Comparison of ENCODE assay signal across 9 mouse cellular contexts in the genomic region with DNA sequence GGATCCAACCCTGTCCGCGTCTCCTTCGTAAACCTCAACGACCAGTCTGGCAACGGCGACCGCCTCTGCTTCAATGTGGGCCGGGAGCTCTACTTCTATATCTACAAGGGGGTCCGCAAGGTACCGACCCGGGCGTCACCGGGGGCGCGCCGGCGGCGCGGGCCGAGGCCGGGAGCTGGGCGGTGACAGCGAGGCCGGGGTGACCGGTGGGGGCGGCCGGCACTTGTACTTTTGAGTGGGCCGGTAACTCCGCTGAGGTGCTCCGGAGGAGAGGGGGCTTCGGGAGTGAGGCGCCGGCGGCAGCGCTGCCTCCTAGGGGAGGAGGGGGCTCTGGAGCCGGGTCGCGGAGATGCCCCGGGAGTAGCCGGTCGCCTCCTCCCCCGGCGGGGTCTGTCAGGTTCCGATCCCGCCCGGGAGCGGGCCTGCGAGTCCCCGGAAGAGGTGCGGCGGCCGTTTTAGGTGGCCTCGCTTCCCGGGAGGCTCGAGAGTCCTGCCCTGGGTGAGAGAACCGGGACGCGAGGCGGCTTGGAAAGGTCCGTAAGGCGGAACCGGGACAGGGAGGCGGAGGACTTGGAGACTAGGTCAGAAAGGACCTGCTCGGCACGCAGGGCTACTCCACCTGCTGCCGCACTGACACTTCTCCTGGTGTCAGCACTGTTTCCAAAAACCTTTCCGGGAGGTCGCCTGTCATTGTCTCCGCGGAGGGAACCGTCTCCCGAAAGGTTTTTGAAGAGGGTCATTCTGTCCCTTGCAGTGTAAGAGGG. TPM values are rescaled to one million over a fixed set of nuclear protein-coding genes. Genes with fewer than 3 reads are reported as not detected.
DNase-seq lines count a peak whose midpoint lies in the region; ATAC-seq and TF ChIP-seq lines count a peak whose summit lies in the region.
"Had no signal": no experiment of that assay in that cellular context is flagged by ENCODE, and none has a peak within 500 bp of the region (broad histone marks: within the 10 kb centered on the region; RNA-seq: fewer than 3 reads in every experiment).

No protein-coding gene starts in this region.

- no peak for ATAC-seq in G1E (ENCODE audit: extremely low read depth, insufficient number of reproducible peaks, low FRiP score, poor library complexity, severe bottlenecking)
- ATAC-seq in hindbrain, embryonic 12.5 days (ENCODE audit: low FRiP score) = peak; percentile 77
- ATAC-seq in limb, embryonic 14.5 days (ENCODE audit: low FRiP score, low read depth) = peak; percentile 64
- ATAC-seq in midbrain, embryonic 14.5 days (ENCODE audit: low FRiP score, low TSS enrichment) = peak; percentile 83

- TF ChIP-seq POLR2A in embryonic fibroblast, embryonic 13.5 days (IDR thresholded peaks at IDR 0.05; ENCODE audit: low read depth, low read length) = no peak
- TF ChIP-seq POLR2A in limb, embryonic 14.5 days (IDR thresholded peaks at IDR 0.05; ENCODE audit: borderline replicate concordance, extremely low read depth, insufficient read depth, insufficient read length) = no peak

- H3K4me2 ChIP-seq in hindbrain, embryonic 12.5 days (replicated peaks) = peak overlapping the region; percentile 86
- H3K4me2 ChIP-seq in limb, embryonic 14.5 days (replicated peaks; ENCODE audit: low read depth, low read length, severe bottlenecking) = peak overlapping the region; percentile 79
- H3K4me2 ChIP-seq in midbrain, embryonic 14.5 days (ENCODE audit: low read length) = peak overlapping the region; percentile 87

- no peaks in the 10 kb centered on the region for H3K9me3 ChIP-seq in G1E (replicated peaks)
- H3K9me3 ChIP-seq in hindbrain, embryonic 12.5 days (replicated peaks) = no peaks in the 10 kb centered on the region
- H3K9me3 ChIP-seq in limb, embryonic 14.5 days (ENCODE audit: control insufficient read depth, low read length) = no peaks in the 10 kb centered on the region
- no peaks in the 10 kb centered on the region for H3K9me3 ChIP-seq in midbrain, embryonic 14.5 days (ENCODE audit: control insufficient read depth, low read length)

- H3K9ac ChIP-seq in hindbrain, embryonic 12.5 days = peak overlapping the region; percentile 96
- peak overlapping the region; percentile 92 for H3K9ac ChIP-seq in limb, embryonic 14.5 days (ENCODE audit: low read depth, low read length, severe bottlenecking)
- peak overlapping the region; percentile 91 for H3K9ac ChIP-seq in midbrain, embryonic 14.5 days (replicated peaks; ENCODE audit: low read length)

- peak overlapping the region; percentile 47; the same call in 1 of the 2 replicates for H3K27ac ChIP-seq in embryonic fibroblast, embryonic 13.5 days (ENCODE audit: insufficient read depth, low read length)
- peak overlapping the region; percentile 86 for H3K27ac ChIP-seq in hindbrain, embryonic 12.5 days
- H3K27ac ChIP-seq in limb, embryonic 14.5 days (replicated peaks; ENCODE audit: low read depth, low read length) = peak overlapping the region; percentile 89
- H3K27ac ChIP-seq in midbrain, embryonic 14.5 days (replicated peaks; ENCODE audit: low read depth, low read length) = peak overlapping the region; percentile 89

- peaks cover 25% of the 10 kb centered on the region for H3K4me1 ChIP-seq in G1E (ENCODE audit: insufficient read depth, low read depth, low read length)
- H3K4me1 ChIP-seq in embryonic fibroblast, embryonic 13.5 days (ENCODE audit: control insufficient read depth, insufficient read depth, low read length) = peaks cover 5% of the 10 kb centered on the region
- H3K4me1 ChIP-seq in hindbrain, embryonic 12.5 days = peaks cover 14% of the 10 kb centered on the region
- peaks cover 9% of the 10 kb centered on the region for H3K4me1 ChIP-seq in limb, embryonic 14.5 days (ENCODE audit: control insufficient read depth, insufficient read depth, low read length)
- peaks cover 20% of the 10 kb centered on the region for H3K4me1 ChIP-seq in midbrain, embryonic 14.5 days (ENCODE audit: control insufficient read depth, insufficient read depth, low read length)

- DNase-seq in kidney, adult 11 months = peak; percentile 29
- DNase-seq in kidney, postnatal 4 days = no peak
- peak; percentile 64 for DNase-seq in G1E (ENCODE audit: low spot score)
- DNase-seq in limb, embryonic 14.5 days (ENCODE audit: low spot score) = no peak
- peak; percentile 42 for DNase-seq in midbrain, embryonic 14.5 days
- no peak for DNase-seq in natural killer cell, adult 2 months (ENCODE audit: low spot score in 2 of 2)

- H3K36me3 ChIP-seq in G1E (replicated peaks) = peaks cover 24% of the 10 kb centered on the region
- H3K36me3 ChIP-seq in hindbrain, embryonic 12.5 days = no peaks in the 10 kb centered on the region
- H3K36me3 ChIP-seq in limb, embryonic 14.5 days (ENCODE audit: control insufficient read depth, insufficient read depth, low read length) = peaks cover 5% of the 10 kb centered on the region; the same call in 1 of the 2 replicates
- H3K36me3 ChIP-seq in midbrain, embryonic 14.5 days (ENCODE audit: control insufficient read depth, insufficient read depth, low read length) = no peaks in the 10 kb centered on the region

- H3K27me3 ChIP-seq in G1E (ENCODE audit: insufficient read depth, low read length) = peaks cover 14% of the 10 kb centered on the region
- H3K27me3 ChIP-seq in hindbrain, embryonic 12.5 days = peaks cover 14% of the 10 kb centered on the region; the same call in 1 of the 2 replicates
- no peaks in the 10 kb centered on the region for H3K27me3 ChIP-seq in limb, embryonic 14.5 days (ENCODE audit: control insufficient read depth, insufficient read depth, low read length)
- no peaks in the 10 kb centered on the region for H3K27me3 ChIP-seq in midbrain, embryonic 14.5 days (ENCODE audit: control insufficient read depth, insufficient read depth, low read length)

- TF ChIP-seq CTCF in G1E (IDR thresholded peaks at IDR 0.05; ENCODE audit: low read depth, low read length) = no peak
- no peak for TF ChIP-seq CTCF in embryonic fibroblast, embryonic 13.5 days (IDR thresholded peaks at IDR 0.05; ENCODE audit: borderline replicate concordance, insufficient read depth, low read length)

- peak overlapping the region; percentile 94 for H3K4me3 ChIP-seq in G1E (ENCODE audit: low read depth, low read length)
- peak overlapping the region; percentile 94 for H3K4me3 ChIP-seq in embryonic fibroblast, embryonic 13.5 days (ENCODE audit: insufficient read depth, low read length)
- H3K4me3 ChIP-seq in hindbrain, embryonic 12.5 days = peak overlapping the region; percentile 96
- peak overlapping the region; percentile 98 for H3K4me3 ChIP-seq in limb, embryonic 14.5 days (replicated peaks; ENCODE audit: low read length)
- peak overlapping the region; percentile 99 for H3K4me3 ChIP-seq in midbrain, embryonic 14.5 days (replicated peaks; ENCODE audit: low read depth, low read length)

- WGBS in hindbrain, embryonic 12.5 days = under 1% methylated on average over 72 of the region's 72 CpGs
- WGBS in limb, embryonic 14.5 days = under 1% methylated on average over 53 of the region's 72 CpGs
- WGBS in midbrain, embryonic 14.5 days = under 1% methylated on average over 72 of the region's 72 CpGs

RNA-seq across cellular contexts. Expression of gene Wdr20, which starts 0.6 kb away (rescaled TPM):
- total RNA-seq in G1E (2014; fragmentation: Nextera tagmentation) (28.5 and 36.9 TPM in 2 replicates), G1E (2017) (47.1 and 47.7 TPM in 2 replicates)
- polyA plus RNA-seq in G1E (2012) = 8.1 and 16.4 TPM in 2 replicates
- polyA plus RNA-seq in embryonic fibroblast, embryonic 13.5 days (2011; ENCODE audit: insufficient read length, low read depth, missing spikeins) = 18.1 and 22.8 TPM in 2 replicates
- polyA plus RNA-seq in hindbrain, embryonic 12.5 days (2016; fragmentation: Nextera tagmentation; extraction: Ambion mirVana) = 31.3 and 32.9 TPM in 2 replicates
- 27.9 and 30.9 TPM in 2 replicates for polyA plus RNA-seq in limb, embryonic 14.5 days (2012; rRNA removed)
- polyA plus RNA-seq in limb, embryonic 14.5 days (2014; fragmentation: Nextera tagmentation; extraction: Ambion mirVana) = 20.4 and 25.9 TPM in 2 replicates
- 22.1 and 24.0 TPM in 2 replicates for polyA plus RNA-seq in midbrain, embryonic 14.5 days (2014; fragmentation: Nextera tagmentation; extraction: Ambion mirVana)

RNA-seq across cellular contexts. Expression of gene Hsp90aa1, which starts 35.8 kb away (rescaled TPM):
- total RNA-seq in G1E (2014; fragmentation: Nextera tagmentation) (1,636 and 2,110 TPM in 2 replicates), G1E (2017) (2,016 and 2,418 TPM in 2 replicates)
- 197 and 458 TPM in 2 replicates for polyA plus RNA-seq in G1E (2012)
- polyA plus RNA-seq in embryonic fibroblast, embryonic 13.5 days (2011; ENCODE audit: insufficient read length, low read depth, missing spikeins) = 645 and 834 TPM in 2 replicates
- polyA plus RNA-seq in hindbrain, embryonic 12.5 days (2016; fragmentation: Nextera tagmentation; extraction: Ambion mirVana) = 1,025 and 1,103 TPM in 2 replicates
- 164 and 169 TPM in 2 replicates for polyA plus RNA-seq in limb, embryonic 14.5 days (2012; rRNA removed)
- 633 and 664 TPM in 2 replicates for polyA plus RNA-seq in limb, embryonic 14.5 days (2014; fragmentation: Nextera tagmentation; extraction: Ambion mirVana)
- 1,408 and 1,565 TPM in 2 replicates for polyA plus RNA-seq in midbrain, embryonic 14.5 days (2014; fragmentation: Nextera tagmentation; extraction: Ambion mirVana)

RNA-seq across cellular contexts. Expression of gene 1700001K19Rik, which starts 55.9 kb away (rescaled TPM):
- total RNA-seq in G1E (2014; fragmentation: Nextera tagmentation) = not detected in 2 replicates
- 0.17 TPM in 1 of 2 replicates, not detected in the other for total RNA-seq in G1E (2017)
- polyA plus RNA-seq in G1E (2012) = not detected in 2 replicates
- polyA plus RNA-seq in embryonic fibroblast, embryonic 13.5 days (2011; ENCODE audit: insufficient read length, low read depth, missing spikeins) = not detected in 2 replicates
- polyA plus RNA-seq in hindbrain, embryonic 12.5 days (2016; fragmentation: Nextera tagmentation; extraction: Ambion mirVana) = not detected in 2 replicates
- not detected in 2 replicates for polyA plus RNA-seq in limb, embryonic 14.5 days (2012; rRNA removed)
- 0.19 and 0.50 TPM in 2 replicates for polyA plus RNA-seq in limb, embryonic 14.5 days (2014; fragmentation: Nextera tagmentation; extraction: Ambion mirVana)
- polyA plus RNA-seq in midbrain, embryonic 14.5 days (2014; fragmentation: Nextera tagmentation; extraction: Ambion mirVana) = 0.70 TPM in 1 of 2 replicates, not detected in the other
- total RNA-seq: left cerebral cortex, adult 18-20 months had no signal

Comparison
In these comparisons a context has a peak if more than half of its experiments do, and no peak if none do; other contexts are left out.
1. DNase-seq: peak in kidney, adult 11 months (single experiment), G1E (single experiment) and midbrain, embryonic 14.5 days (single experiment); none in kidney, postnatal 4 days (0 of 2), limb, embryonic 14.5 days (single experiment) and natural killer cell, adult 2 months (0 of 2).
2. Peak in every context shown above with its lines, with median percentiles within 50 percentile points of each other: H3K4me3 ChIP-seq, H3K27ac ChIP-seq, H3K4me2 ChIP-seq and H3K9ac ChIP-seq.